Mouse (Mus musculus) MEL (cell line): ENCODE measurements around the gene Ly6c2. TPM values are rescaled to one million over a fixed set of nuclear protein-coding genes. Genes with fewer than 3 reads are reported as not detected.
"Not testable (repeated sequence)": the region's sequence is repeated elsewhere in the genome, so short reads cannot be mapped to it uniquely, and the experiment has no call there.

Experiments used
- DNase-seq: peaks from one replicate; pipeline ENCODE4 v3.0.0; 2011; ENCODE audit warnings: low read depth, low spot score
- H3K27ac ChIP-seq: 2 replicates; pipeline ENCODE4 v1.5.1; 2012; ENCODE audit warnings: low read depth, mild to moderate bottlenecking, control low read depth, low read length, moderate library complexity; ENCODE audit not compliant: control insufficient read depth
- H3K27me3 ChIP-seq, 2 experiments: fragments of 150-350 bp in 1 of 2; sonication (generic) in 1 of 2; 2 replicates each; pipeline ENCODE4 v1.6.1; 2012; ENCODE audit warnings: low read length in 2 of 2, mild to moderate bottlenecking in 2 of 2, improper control_type of control experiment in 1 of 2, moderate library complexity in 1 of 2; ENCODE audit not compliant: insufficient read depth in 2 of 2, control insufficient read depth in 1 of 2
- H3K36me3 ChIP-seq, 2 experiments: 2 replicates each; pipeline ENCODE4 v1.6.1; 2012 to 2014; ENCODE audit warnings: low read length in 2 of 2, improper control_type of control experiment in 1 of 2, inconsistent platforms in 1 of 2, mild to moderate bottlenecking in 1 of 2; ENCODE audit not compliant: insufficient read depth in 2 of 2, control insufficient read depth in 1 of 2
- H3K4me1 ChIP-seq, 2 experiments: fragments of 150-350 bp in 1 of 2; sonication (generic) in 1 of 2; 2 replicates each; pipeline ENCODE4 v1.6.1; 2012; ENCODE audit warnings: low read length in 2 of 2, improper control_type of control experiment in 1 of 2, mild to moderate bottlenecking in 1 of 2; ENCODE audit not compliant: insufficient read depth in 2 of 2, control insufficient read depth in 1 of 2
- H3K4me3 ChIP-seq, 2 experiments: fragments of 150-350 bp in 1 of 2; sonication (generic) in 1 of 2; 2 replicates each; pipeline ENCODE4 v1.5.1; 2012; ENCODE audit warnings: low read depth in 2 of 2, low read length in 2 of 2, mild to moderate bottlenecking in 2 of 2, moderate library complexity in 2 of 2, control low read depth in 1 of 2, improper control_type of control experiment in 1 of 2; ENCODE audit not compliant: control insufficient read depth in 1 of 2, insufficient read depth in 1 of 2
- H3K79me2 ChIP-seq: 2 replicates; pipeline ENCODE4 v1.6.1; 2012; ENCODE audit warnings: mild to moderate bottlenecking, low read length, moderate library complexity; ENCODE audit not compliant: control insufficient read depth, poor library complexity, insufficient read depth
- H3K9ac ChIP-seq: 2 replicates; pipeline ENCODE4 v1.6.1; 2012; ENCODE audit warnings: low read depth, mild to moderate bottlenecking, control low read depth, low read length, moderate library complexity; ENCODE audit not compliant: control insufficient read depth, poor library complexity, severe bottlenecking
- H3K9me3 ChIP-seq: fragments of 150-350 bp; sonication (generic); replicated peaks from 2 replicates; pipeline ENCODE4 v1.6.1; 2012; ENCODE audit warnings: mild to moderate bottlenecking, low read length, improper control_type of control experiment, moderate library complexity; ENCODE audit not compliant: insufficient read depth
- CHD2 ChIP-seq: IDR thresholded peaks from 2 replicates; pipeline ENCODE4 v1.6.1; 2011; ENCODE audit warnings: low read length, improper control_type of control experiment
- CTCF ChIP-seq, 3 experiments: IDR thresholded peaks in 2 of 3; conservative IDR thresholded peaks in 1 of 3; 2 replicates each; pipeline ENCODE4 v1.5.1; 2011 to 2012; ENCODE audit warnings: low read length in 3 of 3, low read depth in 2 of 3, mild to moderate bottlenecking in 2 of 3, improper control_type of control experiment in 1 of 3, inconsistent platforms in 1 of 3, mixed read lengths in 1 of 3, moderate library complexity in 1 of 3; ENCODE audit not compliant: control insufficient read depth in 1 of 3, insufficient read depth in 1 of 3, poor library complexity in 1 of 3, severe bottlenecking in 1 of 3
- ELF1 ChIP-seq: IDR thresholded peaks from 2 replicates; pipeline ENCODE4 v1.6.1; 2014; ENCODE audit warnings: low read depth, mild to moderate bottlenecking, inconsistent platforms, low read length, improper control_type of control experiment, moderate library complexity
- ETS1 ChIP-seq: IDR thresholded peaks from 2 replicates; pipeline ENCODE4 v1.6.1; 2012; ENCODE audit warnings: low read depth, mild to moderate bottlenecking, inconsistent platforms, low read length, improper control_type of control experiment, moderate library complexity
- GABPA ChIP-seq: IDR thresholded peaks from 2 replicates; pipeline ENCODE4 v1.6.1; 2012; ENCODE audit warnings: low read depth, mild to moderate bottlenecking, inconsistent platforms, low read length, improper control_type of control experiment, moderate library complexity
- HCFC1 ChIP-seq: IDR thresholded peaks from 2 replicates; pipeline ENCODE4 v1.6.1; 2012; ENCODE audit warnings: low read depth, mild to moderate bottlenecking, inconsistent platforms, low read length, improper control_type of control experiment, moderate library complexity
- MAFK ChIP-seq: IDR thresholded peaks from 2 replicates; pipeline ENCODE4 v1.6.1; 2011; ENCODE audit warnings: low read depth, mild to moderate bottlenecking, low read length, improper control_type of control experiment, borderline replicate concordance
- MAZ ChIP-seq: IDR thresholded peaks from 2 replicates; pipeline ENCODE4 v1.6.1; 2012; ENCODE audit warnings: low read depth, mild to moderate bottlenecking, inconsistent platforms, low read length, improper control_type of control experiment
- MXI1 ChIP-seq: IDR thresholded peaks from 2 replicates; pipeline ENCODE4 v1.6.1; 2011; ENCODE audit warnings: mild to moderate bottlenecking, low read depth, low read length, improper control_type of control experiment
- MYC ChIP-seq: IDR thresholded peaks from 2 replicates; pipeline ENCODE4 v1.6.1; 2011; ENCODE audit warnings: low read depth, mild to moderate bottlenecking, low read length, improper control_type of control experiment, moderate library complexity
- POLR2A ChIP-seq, 2 experiments: IDR thresholded peaks; 2 replicates each; pipeline ENCODE4 v1.6.1; 2011 to 2012; ENCODE audit warnings: low read length in 2 of 2, mild to moderate bottlenecking in 2 of 2, control low read depth in 1 of 2, improper control_type of control experiment in 1 of 2, low read depth in 1 of 2, moderate library complexity in 1 of 2; ENCODE audit not compliant: control insufficient read depth in 1 of 2, insufficient read depth in 1 of 2, poor library complexity in 1 of 2
- POLR2AphosphoS2 ChIP-seq: IDR thresholded peaks from 2 replicates; pipeline ENCODE4 v1.6.1; 2011; ENCODE audit warnings: low read length, improper control_type of control experiment
- TAL1 ChIP-seq: IDR thresholded peaks from 2 replicates; pipeline ENCODE4 v1.6.1; 2012; ENCODE audit warnings: mild to moderate bottlenecking, inconsistent platforms, low read length, moderate library complexity, mixed read lengths
- TBP ChIP-seq: IDR thresholded peaks from 2 replicates; pipeline ENCODE4 v1.8.0; 2011; ENCODE audit warnings: low read depth, low read length, improper control_type of control experiment
- UBTF ChIP-seq: IDR thresholded peaks from 2 replicates; pipeline ENCODE4 v1.6.1; 2012; ENCODE audit warnings: low read depth, mild to moderate bottlenecking, inconsistent platforms, low read length, improper control_type of control experiment, moderate library complexity, borderline replicate concordance; ENCODE audit not compliant: insufficient read depth
- USF1 ChIP-seq: IDR thresholded peaks from 2 replicates; pipeline ENCODE4 v1.6.1; 2014; ENCODE audit warnings: low read depth, mild to moderate bottlenecking, inconsistent platforms, low read length, improper control_type of control experiment, moderate library complexity
- ZC3H11A ChIP-seq: IDR thresholded peaks from 2 replicates; pipeline ENCODE4 v1.6.1; 2012; ENCODE audit warnings: low read depth, mild to moderate bottlenecking, inconsistent platforms, low read length, improper control_type of control experiment
- ZNF384 ChIP-seq: IDR thresholded peaks from 2 replicates; pipeline ENCODE4 v1.6.1; 2012; ENCODE audit warnings: low read depth, mild to moderate bottlenecking, inconsistent platforms, low read length, improper control_type of control experiment
- polyA plus RNA-seq, 2 experiments: library from polyadenylated mRNA; stranded (reverse) in 1 of 2; unstranded in 1 of 2; fragments of >175 nt in 1 of 2; fragments of >200 nt in 1 of 2; gene quantifications; 2 replicates each; pipeline versions ENCODE4 v1.2.1 to v1.2.4; 2012; ENCODE audit warnings: low replicate concordance in 2 of 2, low read depth in 1 of 2; ENCODE audit not compliant: insufficient read length in 2 of 2, insufficient read depth in 1 of 2, missing spikeins in 1 of 2
- total RNA-seq: library from RNA; depleted of rRNA; stranded (reverse); fragments of 300-350 nt; gene quantifications from 2 replicates; pipeline ENCODE4 v1.2.3, GENCODE M21; 2012; rRNA removed

Ly6c2 gene
- total RNA-seq (not detected in 2 replicates), polyA plus RNA-seq (not detected)

DNA sequence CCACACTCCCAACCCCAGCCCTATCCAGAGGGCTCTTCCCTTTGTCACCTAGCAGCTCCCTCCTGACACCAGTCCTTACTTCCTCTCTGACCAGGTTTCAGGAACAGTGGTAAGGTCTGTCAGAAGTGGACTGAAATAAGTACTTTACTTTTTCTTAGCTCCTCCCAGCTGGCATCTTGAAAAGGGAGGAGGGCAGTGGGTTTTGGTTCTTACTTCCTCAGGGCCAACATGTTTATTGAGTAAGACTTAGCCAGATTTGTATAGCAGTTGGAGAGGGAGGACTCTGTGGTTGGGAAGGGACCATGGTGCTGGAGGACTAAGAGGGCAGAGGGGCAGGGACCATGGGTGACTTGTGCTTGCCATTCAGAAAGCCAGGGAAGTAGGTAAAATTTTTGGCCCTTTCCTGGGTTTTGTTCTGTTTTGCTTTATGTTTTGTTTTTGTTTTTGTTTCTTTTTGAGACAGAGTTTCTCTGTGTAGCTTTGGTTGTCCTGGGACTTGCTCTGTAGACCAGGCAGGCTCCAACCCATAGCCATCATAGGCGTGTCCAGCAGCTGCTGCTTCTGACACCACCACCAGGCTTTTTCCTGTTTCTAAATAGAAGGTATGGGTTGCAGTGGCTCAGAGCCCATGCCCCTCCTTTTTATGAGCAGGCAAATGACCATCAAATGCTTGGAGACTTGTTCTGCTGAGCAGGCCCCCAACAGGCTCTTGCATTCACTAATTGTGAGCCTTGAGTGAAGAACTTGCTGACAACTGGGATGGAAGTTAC is at the start of gene Ly6c2:
TSS of gene Ly6c2 (minus strand) at position 110 of the 770 bp plus-strand sequence.
- H3K9ac ChIP-seq, H3K27ac ChIP-seq, H3K36me3 ChIP-seq, H3K9me3 ChIP-seq, H3K4me3 ChIP-seq, H3K27me3 ChIP-seq, DNase-seq, H3K79me2 ChIP-seq, H3K4me1 ChIP-seq: not testable (repeated sequence)

DNA sequence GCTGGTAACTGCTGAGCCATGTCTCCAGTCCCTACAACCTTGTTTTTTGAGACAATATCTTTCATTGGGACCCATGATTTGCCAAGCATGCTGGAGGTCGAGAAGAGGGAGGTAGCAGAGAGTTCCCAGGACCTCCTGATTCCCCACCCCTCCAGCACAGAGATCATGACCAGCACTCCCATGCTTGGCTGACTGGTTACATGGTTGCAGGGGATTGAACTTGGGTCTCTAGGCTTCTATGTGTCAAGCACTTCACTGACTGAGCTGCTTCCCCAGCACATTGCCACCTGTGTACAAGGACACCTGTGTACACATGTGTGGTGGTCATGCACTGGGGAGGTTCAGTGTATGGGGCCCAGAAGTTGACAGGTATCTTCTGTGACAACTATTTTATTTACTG is 45.9 kb upstream of the Ly6c2 start:
- TF ChIP-seq MYC: no peak
- no peak for TF ChIP-seq MXI1
- TF ChIP-seq TBP: no peak
- no peak for TF ChIP-seq TAL1
- TF ChIP-seq ETS1: no peak
- TF ChIP-seq CTCF (IDR thresholded peaks at IDR 0.05 in 2 of 3, conservative IDR thresholded peaks at IDR 0.05 in 1 of 3; ENCODE audit: control insufficient read depth in 1 of 3, insufficient read depth in 1 of 3, low read depth in 2 of 3, low read length in 3 of 3, poor library complexity in 1 of 3, severe bottlenecking in 1 of 3): no peak
- no peak for TF ChIP-seq USF1
- no peak for TF ChIP-seq UBTF
- TF ChIP-seq HCFC1: no peak
- TF ChIP-seq POLR2A (IDR thresholded peaks at IDR 0.05; ENCODE audit: control insufficient read depth in 1 of 2, insufficient read depth in 1 of 2, low read depth in 1 of 2, low read length in 2 of 2, poor library complexity in 1 of 2): no peak
- TF ChIP-seq POLR2AphosphoS2: no peak
- TF ChIP-seq, all 39 proteins: peak for 0
- Histone ChIP-seq H3K27ac (no peak overlapping the region), H3K27me3 (no peaks in the 10 kb centered on the region), H3K4me1 (no peaks in the 10 kb centered on the region), H3K79me2 (no peaks in the 10 kb centered on the region), H3K9me3 (no peaks in the 10 kb centered on the region), H3K9ac (no peak overlapping the region), H3K4me3 (no peak overlapping the region), H3K36me3 (no peaks in the 10 kb centered on the region)
- DNase-seq: no peak

DNA sequence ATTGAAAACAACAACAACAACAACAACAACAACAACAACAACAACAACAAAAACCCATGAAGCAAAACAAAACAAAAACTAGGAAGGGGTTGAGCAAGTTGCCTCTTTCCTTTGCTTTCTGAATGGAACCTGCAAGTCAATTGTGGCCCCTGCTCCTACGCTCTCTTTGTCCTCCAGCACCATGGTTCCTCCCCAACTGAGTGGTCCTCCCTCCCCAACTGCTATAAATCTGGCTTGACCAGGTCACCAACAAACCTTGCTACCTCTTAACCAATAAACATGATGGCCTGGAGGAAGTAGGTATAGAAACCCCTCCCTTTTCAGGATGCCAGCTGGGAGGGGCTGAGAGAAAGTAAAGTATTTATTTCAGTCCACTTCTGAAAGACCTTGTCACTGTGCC is 43.2 kb upstream of the Ly6c2 start, which contains the start of gene Ly6g:
TSS of gene Ly6g (plus strand) at position 301 of the 400 bp plus-strand sequence.
- H3K4me1 ChIP-seq: no peaks in the 10 kb centered on the region
- TF ChIP-seq CTCF (IDR thresholded peaks at IDR 0.05 in 2 of 3, conservative IDR thresholded peaks at IDR 0.05 in 1 of 3; ENCODE audit: control insufficient read depth in 1 of 3, insufficient read depth in 1 of 3, low read depth in 2 of 3, low read length in 3 of 3, poor library complexity in 1 of 3, severe bottlenecking in 1 of 3): no peak
- no peak for TF ChIP-seq MAZ
- no peak for TF ChIP-seq UBTF
- no peak for TF ChIP-seq ELF1
- no peak for TF ChIP-seq ZC3H11A
- no peak for TF ChIP-seq CHD2
- no peak for TF ChIP-seq ZNF384
- no peak for TF ChIP-seq GABPA
- TF ChIP-seq MAFK: no peak
- TF ChIP-seq POLR2A (IDR thresholded peaks at IDR 0.05; ENCODE audit: control insufficient read depth in 1 of 2, insufficient read depth in 1 of 2, low read depth in 1 of 2, low read length in 2 of 2, poor library complexity in 1 of 2): no peak
- no peaks in the 10 kb centered on the region for H3K27me3 ChIP-seq
- H3K9ac ChIP-seq: no peak within 1 kb of the TSS
- no peaks in the 10 kb centered on the region for H3K9me3 ChIP-seq
- no peaks in the 10 kb centered on the region for H3K79me2 ChIP-seq
- no peak within 1 kb of the TSS for H3K27ac ChIP-seq
- no peaks in the 10 kb centered on the region for H3K36me3 ChIP-seq
- DNase-seq: no peak
- no peak within 1 kb of the TSS for H3K4me3 ChIP-seq
